Mouse (Mus musculus) C2C12 (cell line): ENCODE results near the gene Vmn1r229.

Experiments used
- CEBPB ChIP-seq: IDR thresholded peaks from one replicate; pipeline ENCODE4 v1.6.1; 2011; ENCODE audit warnings: low read depth, mild to moderate bottlenecking, control low read depth, moderate library complexity
- CTCF ChIP-seq: IDR thresholded peaks from one replicate; pipeline ENCODE4 v1.5.1; 2011; ENCODE audit not compliant: control insufficient read depth, insufficient read depth, insufficient read length
- FOSL1 ChIP-seq: IDR thresholded peaks from one replicate; pipeline ENCODE4 v1.8.0; 2011; ENCODE audit warnings: mild to moderate bottlenecking, low read length; ENCODE audit not compliant: poor library complexity, insufficient read depth, severe bottlenecking
- MAX ChIP-seq: IDR thresholded peaks from one replicate; pipeline ENCODE4 v1.6.1; 2011; ENCODE audit warnings: mild to moderate bottlenecking, control low read depth
- MYOG ChIP-seq: IDR thresholded peaks from one replicate; pipeline ENCODE4 v1.6.1; 2011; ENCODE audit not compliant: control insufficient read depth, insufficient read length; ENCODE audit errors: extremely low read depth
- USF1 ChIP-seq: IDR thresholded peaks from one replicate; pipeline ENCODE4 v1.6.1; 2011; ENCODE audit warnings: low read depth, mild to moderate bottlenecking, control low read depth, moderate library complexity

- TF ChIP-seq USF1 = no peak
- TF ChIP-seq CTCF = no peak
- TF ChIP-seq MYOG = no peak
- no peak for TF ChIP-seq FOSL1
- no peak for TF ChIP-seq MAX
- no peak for TF ChIP-seq CEBPB
Observed at GRCm38 (mm10) chr17:20811255-20811654, at the start of gene Vmn1r229.
